Mouse (Mus musculus) forebrain, embryonic 16.5 days (tissue): ENCODE measurements around the gene Tmem131. TPM values are rescaled to one million over a fixed set of nuclear protein-coding genes. Genes with fewer than 3 reads are reported as not detected.

Experiments used
- ATAC-seq: fragments of 200-750 bp; cut with Nextera tagmentation; 2 replicates; pipeline ENCODE4 v1.8.0; 2017; ENCODE audit warnings: mild to moderate bottlenecking, moderate library complexity
- H3K27ac ChIP-seq: fragments of 300-500 bp; sonication (generic); 2 replicates; pipeline ENCODE4 v1.5.1; 2014; ENCODE audit warnings: low read length, control low read depth
- H3K27me3 ChIP-seq: fragments of 300-500 bp; sonication (generic); replicated peaks from 2 replicates; pipeline ENCODE4 v1.6.1; 2014; ENCODE audit warnings: low read length; ENCODE audit not compliant: control insufficient read depth, insufficient read depth
- H3K36me3 ChIP-seq: fragments of 300-500 bp; sonication (generic); 2 replicates; pipeline ENCODE4 v1.6.1; 2014; ENCODE audit not compliant: control insufficient read depth, insufficient read depth
- H3K4me1 ChIP-seq: fragments of 300-500 bp; sonication (generic); replicated peaks from 2 replicates; pipeline ENCODE4 v1.6.1; 2014; ENCODE audit warnings: low read length; ENCODE audit not compliant: control insufficient read depth, insufficient read depth
- H3K4me2 ChIP-seq: fragments of 300-500 bp; sonication (generic); 2 replicates; pipeline ENCODE4 v1.6.1; 2014; ENCODE audit warnings: mild to moderate bottlenecking, low read length, control low read depth
- H3K4me3 ChIP-seq: fragments of 300-500 bp; sonication (generic); replicated peaks from 2 replicates; pipeline ENCODE4 v1.5.1; 2014; ENCODE audit warnings: mild to moderate bottlenecking, low read length, control low read depth
- H3K9ac ChIP-seq: fragments of 300-500 bp; sonication (generic); replicated peaks from 2 replicates; pipeline ENCODE4 v1.6.1; 2014; ENCODE audit warnings: low read depth, low read length, control low read depth
- H3K9me3 ChIP-seq: fragments of 300-500 bp; sonication (generic); 2 replicates; pipeline ENCODE4 v1.6.1; 2016; ENCODE audit warnings: low read length; ENCODE audit not compliant: control insufficient read depth
- WGBS: fragments of 180-500 bp; shearing (Covaris S2); extraction: QIAGEN DNeasy Blood & Tissue Kit; methylation state at CpG from one replicate; pipeline ENCODE4 v1.1.7; 2014; 5-methylcytosine and 5-hydroxymethylcytosine counted together
- polyA plus RNA-seq: library from polyadenylated mRNA; unstranded; fragments of >200 nt; fragmentation: Nextera tagmentation; extraction: Ambion mirVana; gene quantifications from 2 replicates; pipeline ENCODE4 v1.2.1, GENCODE M21; 2015

Gene Tmem131
- polyA plus RNA-seq, 1 experiment from 2014 or later: 14.4 TPM

DNA sequence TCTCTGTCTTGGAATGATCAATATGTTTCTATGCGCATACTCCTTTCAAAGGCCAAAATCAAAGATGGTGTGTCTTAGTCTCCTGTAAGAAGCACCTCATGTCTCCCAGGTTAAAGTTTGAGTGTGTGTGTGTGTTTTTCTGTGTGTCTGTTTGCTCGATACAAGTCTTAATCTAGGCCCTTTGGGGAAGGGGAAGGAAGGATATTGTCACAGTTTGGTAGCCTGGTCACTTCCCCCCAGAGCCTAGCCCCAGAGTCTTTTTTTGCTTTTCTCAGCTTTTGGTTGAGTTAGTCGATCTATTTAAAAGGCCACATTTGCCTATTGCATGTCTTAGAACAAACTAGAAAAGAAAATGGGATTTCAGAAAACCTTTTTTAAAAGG is 3.1 kb downstream of the Tmem131 start:
- H3K27ac ChIP-seq: peak overlapping the region; percentile 93
- H3K4me3 ChIP-seq: peak overlapping the region; percentile 82
- no peak for ATAC-seq
- peak overlapping the region; percentile 96 for H3K9ac ChIP-seq
- no peaks in the 10 kb centered on the region for H3K36me3 ChIP-seq
- H3K9me3 ChIP-seq: no peaks in the 10 kb centered on the region
- no peaks in the 10 kb centered on the region for H3K27me3 ChIP-seq
- H3K4me1 ChIP-seq: peaks cover 26% of the 10 kb centered on the region
- WGBS: 48% methylated on average over 3 of the region's 3 CpGs
- peak overlapping the region; percentile 74 for H3K4me2 ChIP-seq

DNA sequence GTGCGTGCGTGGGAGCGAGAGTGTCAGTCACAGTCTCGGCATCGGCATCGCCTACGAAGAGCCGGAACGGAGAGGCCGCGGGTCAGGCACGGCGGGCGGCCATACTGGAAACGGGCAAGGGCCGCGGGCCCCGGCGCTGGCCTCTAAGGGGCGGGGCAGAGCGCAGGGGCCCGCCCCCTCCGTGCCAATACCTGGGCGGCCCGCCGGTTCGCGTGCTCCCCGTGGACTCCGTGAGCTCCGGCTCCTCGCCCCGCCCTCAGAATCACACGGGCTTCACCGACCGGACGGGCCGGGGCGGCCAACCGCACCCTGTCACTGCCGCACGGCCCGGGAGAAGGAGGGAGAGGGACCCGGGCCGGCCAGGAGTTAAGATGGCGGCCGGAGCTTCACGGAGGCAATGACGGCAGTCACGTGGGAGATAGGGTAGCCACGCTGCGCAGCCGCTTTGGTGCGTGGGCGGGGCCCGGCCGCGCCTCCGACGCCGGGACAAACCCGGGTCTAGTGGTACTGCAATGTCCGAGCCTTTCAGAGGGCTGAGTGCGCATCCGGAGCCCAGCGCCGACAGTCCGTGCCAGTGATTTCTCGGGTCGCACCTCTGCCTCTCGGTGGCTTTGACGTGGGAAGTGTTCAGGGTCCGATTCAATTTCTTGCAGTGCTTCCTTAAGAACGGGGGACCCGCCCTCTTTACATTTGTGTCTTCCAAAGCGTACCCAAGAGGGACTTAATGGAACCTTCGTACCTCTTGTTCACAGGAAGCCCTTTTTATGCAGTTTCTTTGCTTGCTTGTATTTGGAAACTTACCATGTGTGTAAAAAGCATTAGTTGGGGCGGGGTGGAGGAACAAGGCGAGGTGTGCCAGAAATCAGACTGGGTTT is 3.7 kb downstream of the Tmem131 start:
- Histone ChIP-seq H3K9me3 (no peaks in the 10 kb centered on the region), H3K4me1 (peaks cover 28% of the 10 kb centered on the region), H3K36me3 (no peaks in the 10 kb centered on the region), H3K9ac (peak overlapping the region; percentile 96), H3K27ac (peak overlapping the region; percentile 93), H3K4me2 (peak overlapping the region; percentile 74), H3K27me3 (no peaks in the 10 kb centered on the region), H3K4me3 (peak overlapping the region; percentile 82)
- ATAC-seq: peak; percentile 97
- WGBS: under 1% methylated on average over 79 of the region's 79 CpGs

DNA sequence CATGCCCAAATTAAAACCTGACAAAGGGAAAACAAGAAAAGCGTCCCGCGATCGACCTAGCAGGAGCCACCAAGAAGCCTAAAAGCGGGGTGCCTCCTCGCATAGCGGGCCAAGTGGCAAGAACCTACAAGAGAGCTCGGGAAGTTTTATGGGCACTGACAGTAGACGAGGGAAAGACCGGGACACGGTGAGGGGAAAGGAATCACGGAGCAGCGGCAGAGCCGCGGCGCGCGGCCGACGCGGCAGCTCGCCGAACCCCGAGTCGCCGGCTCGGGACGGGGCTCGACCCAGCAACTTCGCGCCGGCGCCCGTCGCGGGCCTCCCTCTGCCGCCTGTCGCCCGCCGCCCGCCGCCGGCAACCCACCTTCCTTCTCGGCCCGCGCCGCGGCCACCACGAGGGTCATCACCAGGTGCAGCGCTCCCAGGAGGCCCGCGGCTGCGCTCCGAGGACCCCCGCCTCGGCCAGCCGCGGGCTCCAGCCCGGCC is 4.6 kb downstream of the Tmem131 start:
- Histone ChIP-seq H3K4me2 (peak overlapping the region; percentile 89), H3K4me3 (peak overlapping the region; percentile 82), H3K27me3 (no peaks in the 10 kb centered on the region), H3K9me3 (no peaks in the 10 kb centered on the region), H3K27ac (peak overlapping the region; percentile 93), H3K36me3 (no peaks in the 10 kb centered on the region), H3K9ac (peak overlapping the region; percentile 96), H3K4me1 (peaks cover 32% of the 10 kb centered on the region)
- 0% methylated on average over 44 of the region's 59 CpGs for WGBS
- no peak for ATAC-seq

DNA sequence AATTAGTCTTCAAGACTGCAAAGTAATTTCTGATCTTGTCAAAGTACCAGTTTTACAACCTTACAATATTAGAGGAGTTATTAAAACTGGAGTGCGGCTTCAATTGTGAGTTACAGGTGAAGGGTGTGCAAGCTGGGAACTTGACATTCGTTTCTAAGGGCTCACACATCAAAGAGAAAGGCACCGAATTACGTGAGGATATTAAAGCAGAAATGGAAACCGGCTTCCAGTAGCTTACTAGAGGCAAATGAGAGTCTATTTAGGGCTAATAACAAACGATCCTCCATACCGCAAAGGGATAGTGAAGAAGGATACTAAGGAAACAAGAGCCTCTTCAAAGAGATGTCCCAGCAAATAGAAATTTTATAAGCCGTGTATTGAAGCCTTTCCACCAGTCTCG is 5.1 kb downstream of the Tmem131 start:
- Histone ChIP-seq H3K4me3 (peak overlapping the region; percentile 82), H3K36me3 (no peaks in the 10 kb centered on the region), H3K9ac (peak overlapping the region; percentile 96), H3K4me1 (peaks cover 32% of the 10 kb centered on the region), H3K4me2 (peak overlapping the region; percentile 89), H3K27ac (peak overlapping the region; percentile 93; the same call in 1 of the 2 replicates), H3K27me3 (no peaks in the 10 kb centered on the region), H3K9me3 (no peaks in the 10 kb centered on the region)
- ATAC-seq: no peak
- 1% methylated on average over 9 of the region's 9 CpGs for WGBS

DNA sequence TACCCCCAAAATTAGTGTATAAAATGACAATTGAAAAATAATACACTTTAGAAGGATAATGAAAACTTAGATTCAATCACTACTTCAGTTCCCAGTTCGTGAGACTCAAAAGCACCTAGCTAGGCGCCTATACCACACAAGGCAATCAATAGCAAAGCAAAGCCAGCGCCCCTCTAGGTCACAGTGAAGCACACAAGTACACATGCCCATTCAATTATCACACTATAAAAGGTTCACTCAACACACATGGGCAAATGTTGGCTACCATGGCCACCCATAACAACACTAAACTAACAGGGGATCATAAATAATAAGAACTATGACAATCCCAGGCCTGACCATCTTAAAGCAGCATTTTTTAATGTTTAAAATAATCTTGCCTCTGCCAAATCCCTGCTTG is 5.8 kb downstream of the Tmem131 start:
- H3K4me1 ChIP-seq: peaks cover 32% of the 10 kb centered on the region
- H3K27ac ChIP-seq: no peak overlapping the region
- H3K9ac ChIP-seq: no peak overlapping the region
- H3K36me3 ChIP-seq: no peaks in the 10 kb centered on the region
- no peaks in the 10 kb centered on the region for H3K9me3 ChIP-seq
- WGBS: 13% methylated on average over 3 of the region's 3 CpGs
- no peak for ATAC-seq
- peak overlapping the region; percentile 89 for H3K4me2 ChIP-seq
- H3K27me3 ChIP-seq: no peaks in the 10 kb centered on the region
- H3K4me3 ChIP-seq: peak overlapping the region; percentile 82

DNA sequence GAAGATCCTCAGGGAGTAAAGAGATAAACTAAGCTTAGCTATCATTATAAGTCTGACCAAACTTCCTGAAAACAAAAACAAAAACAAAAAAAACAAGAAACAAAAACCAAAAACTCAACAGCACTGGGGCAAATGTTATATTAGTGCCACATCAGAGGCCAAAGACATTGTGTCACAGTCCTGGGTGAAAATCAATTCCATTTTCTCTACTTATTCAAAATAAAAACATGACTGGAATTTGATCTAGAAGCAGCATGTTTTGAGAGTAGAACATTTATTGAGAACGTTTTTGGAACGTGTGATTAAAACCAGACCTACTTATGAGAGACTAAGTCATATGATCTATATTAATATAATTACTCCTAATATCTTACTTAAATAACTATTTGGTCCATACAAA is 6.5 kb downstream of the Tmem131 start:
- peak overlapping the region; percentile 89 for H3K4me2 ChIP-seq
- no peaks in the 10 kb centered on the region for H3K36me3 ChIP-seq
- H3K9me3 ChIP-seq: no peaks in the 10 kb centered on the region
- no peak overlapping the region for H3K4me3 ChIP-seq
- no peaks in the 10 kb centered on the region for H3K27me3 ChIP-seq
- no peak for ATAC-seq
- WGBS: 89% methylated on average over 2 of the region's 2 CpGs
- H3K27ac ChIP-seq: no peak overlapping the region
- no peak overlapping the region for H3K9ac ChIP-seq
- H3K4me1 ChIP-seq: peaks cover 32% of the 10 kb centered on the region

DNA sequence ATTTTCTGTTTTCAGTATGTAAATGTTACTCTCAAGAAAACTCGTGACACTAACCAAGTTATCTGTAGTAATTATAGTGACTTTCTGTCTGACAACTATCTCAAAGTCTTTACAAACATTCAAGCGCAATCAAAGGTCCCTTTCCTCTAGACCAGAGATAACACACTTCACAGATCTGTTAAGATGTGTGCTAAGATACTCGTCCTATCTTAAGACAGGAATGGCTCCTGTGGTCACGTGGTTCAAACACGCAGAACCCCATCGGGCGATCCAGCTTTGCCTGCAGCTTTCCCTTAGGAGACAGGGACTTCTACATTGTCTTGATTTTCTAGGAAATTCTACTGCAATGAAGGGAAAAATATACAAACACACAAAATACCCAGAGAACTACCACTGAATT is 6.9 kb downstream of the Tmem131 start:
- 89% methylated on average over 7 of the region's 7 CpGs for WGBS
- Histone ChIP-seq H3K27ac (no peak overlapping the region), H3K4me1 (peaks cover 32% of the 10 kb centered on the region), H3K36me3 (no peaks in the 10 kb centered on the region), H3K4me2 (no peak overlapping the region), H3K4me3 (no peak overlapping the region), H3K9me3 (no peaks in the 10 kb centered on the region), H3K27me3 (no peaks in the 10 kb centered on the region), H3K9ac (no peak overlapping the region)
- no peak for ATAC-seq

DNA sequence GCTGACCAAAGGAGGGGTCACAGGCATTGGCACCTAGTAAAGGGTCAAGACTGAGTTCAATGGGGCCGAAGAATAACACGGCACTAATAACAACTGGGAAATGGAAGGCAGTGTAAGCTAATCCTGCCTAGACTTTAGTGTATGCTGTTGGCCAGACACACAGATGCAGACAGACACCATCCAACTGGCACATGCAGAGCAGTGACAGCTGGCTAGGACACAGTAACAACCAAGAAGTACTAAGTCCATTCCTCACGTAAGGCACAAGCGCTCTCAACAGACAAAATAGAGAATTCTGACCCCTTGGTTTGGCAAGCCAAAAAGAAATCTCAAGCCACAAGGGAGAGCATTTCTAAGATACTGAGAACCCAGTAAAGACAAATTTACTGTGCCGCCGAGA is 8.7 kb downstream of the Tmem131 start:
- Histone ChIP-seq H3K27me3 (no peaks in the 10 kb centered on the region), H3K4me3 (no peak overlapping the region), H3K36me3 (no peaks in the 10 kb centered on the region), H3K27ac (no peak overlapping the region), H3K9ac (no peak overlapping the region), H3K4me2 (no peak overlapping the region), H3K4me1 (peaks cover 27% of the 10 kb centered on the region), H3K9me3 (no peaks in the 10 kb centered on the region)
- ATAC-seq: no peak
- 64% methylated on average over 6 of the region's 6 CpGs for WGBS

DNA sequence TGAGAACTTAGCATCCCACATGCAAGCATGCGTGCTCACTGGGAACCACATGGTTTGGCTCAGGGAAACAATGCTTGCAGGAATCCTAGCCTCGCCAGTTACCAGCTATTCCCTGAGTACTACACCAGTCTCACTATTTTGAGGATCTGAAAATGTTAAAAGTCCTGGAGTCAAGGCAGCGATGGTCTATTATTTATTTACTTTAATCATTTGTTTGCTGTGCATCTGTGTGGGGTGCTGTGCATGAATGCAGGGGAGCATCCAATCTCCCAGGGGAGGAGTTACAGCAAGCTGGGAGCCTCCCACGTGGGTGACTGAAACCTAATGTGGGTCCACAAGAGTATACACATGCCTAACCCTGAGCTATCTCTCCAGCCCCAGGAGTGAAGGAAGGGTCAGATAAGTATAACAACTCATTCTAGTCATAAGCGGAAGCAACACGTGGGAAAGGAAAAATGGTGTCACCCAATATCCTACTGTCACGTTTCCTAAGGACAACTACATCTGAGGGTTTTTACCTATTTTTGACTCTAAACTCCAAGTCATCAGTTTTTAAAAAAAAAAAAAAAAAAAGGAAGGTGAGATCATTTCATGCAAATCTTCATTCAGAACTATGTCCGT is 9.4 kb downstream of the Tmem131 start:
- Histone ChIP-seq H3K4me1 (peaks cover 27% of the 10 kb centered on the region), H3K27ac (no peak overlapping the region), H3K9me3 (no peaks in the 10 kb centered on the region), H3K36me3 (no peaks in the 10 kb centered on the region), H3K4me3 (no peak overlapping the region), H3K27me3 (no peaks in the 10 kb centered on the region), H3K9ac (no peak overlapping the region), H3K4me2 (no peak overlapping the region)
- no peak for ATAC-seq
- 84% methylated on average over 8 of the region's 8 CpGs for WGBS
